Mouse (Mus musculus): ENCODE data around the gene Ppfia3.

Gene Ppfia3

DNA sequence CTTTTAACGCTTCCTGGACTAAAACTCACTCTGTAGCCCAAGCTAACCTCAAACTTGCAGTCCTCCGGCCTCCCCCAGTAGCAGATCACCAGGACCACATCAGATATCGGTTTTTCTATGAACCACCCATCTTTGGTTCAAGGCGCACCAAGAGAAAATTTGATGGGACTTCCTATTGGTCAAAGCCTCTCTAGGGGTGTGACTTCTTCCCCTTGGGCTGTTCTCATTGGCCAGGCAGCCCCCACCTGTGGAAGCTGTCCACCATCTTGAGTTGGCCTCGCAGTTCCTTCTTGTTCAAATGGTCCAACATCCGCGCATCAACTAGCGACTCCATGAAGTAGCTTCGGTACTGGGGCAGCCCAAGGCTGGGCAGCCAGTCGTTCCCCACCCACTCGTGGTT, 24.7 kb downstream of the Ppfia3 start:
- no peak for DNase-seq

DNA sequence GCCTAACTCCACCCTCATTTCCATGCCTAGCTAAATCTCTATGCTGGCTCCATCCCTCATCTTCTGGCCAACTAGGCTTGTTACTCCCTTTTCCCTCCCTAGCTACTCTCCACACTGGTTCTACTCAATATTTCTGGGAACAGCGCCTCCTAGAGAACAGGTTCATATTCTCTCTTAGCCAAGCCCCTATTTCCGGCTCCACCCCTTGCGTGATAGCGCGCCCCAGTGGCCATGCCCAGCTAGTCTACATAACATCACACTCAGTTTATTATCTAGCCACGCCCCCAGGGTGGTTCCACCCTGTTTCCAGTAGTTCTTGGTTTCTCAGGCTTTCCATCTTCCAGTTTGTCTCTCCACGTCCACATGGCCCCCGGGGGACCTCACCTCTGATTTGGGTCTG, 25.5 kb downstream of the Ppfia3 start:
- peak; percentile 85 to 92 for DNase-seq

DNA sequence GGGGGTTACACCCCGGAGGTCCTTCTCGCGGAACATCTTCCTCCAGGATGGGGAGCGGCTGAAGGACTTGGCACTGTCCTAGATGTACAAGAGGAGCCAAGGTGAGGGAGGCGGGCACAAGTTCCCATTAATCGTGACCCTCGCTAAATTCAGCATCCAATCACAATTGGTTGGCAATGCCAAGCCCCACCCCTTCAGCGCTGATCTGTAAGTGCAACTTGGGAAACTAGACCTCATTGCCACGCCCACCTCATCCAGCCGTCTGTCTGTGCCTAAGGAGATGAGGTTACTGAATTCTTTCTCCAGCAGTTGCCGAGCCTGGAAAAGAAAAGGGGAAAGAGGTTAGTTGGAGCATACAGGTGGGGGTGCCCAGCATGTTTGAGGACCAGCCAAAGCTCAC, 26.1 kb downstream of the Ppfia3 start:
- peak; percentile 71 to 77 for DNase-seq

DNA sequence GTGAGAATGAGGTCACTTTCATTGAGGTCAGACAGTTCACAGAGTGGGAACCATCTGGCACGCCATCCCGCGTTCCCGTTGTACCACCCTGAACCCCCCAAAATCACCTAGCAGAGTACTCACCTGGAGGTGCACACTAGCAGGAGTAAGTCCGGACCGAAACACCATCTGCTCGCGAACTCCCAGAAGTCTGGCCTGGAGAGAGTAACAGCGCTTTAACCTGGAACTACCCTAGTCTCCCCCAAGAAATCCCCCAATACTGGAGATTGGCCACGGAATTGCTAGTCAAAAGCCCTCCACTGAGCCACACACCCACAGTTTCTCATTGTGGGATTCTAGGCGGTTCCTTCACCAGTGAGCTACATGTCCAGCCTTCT, 26.8 kb downstream of the Ppfia3 start:
- DNase-seq, result no peak

DNA sequence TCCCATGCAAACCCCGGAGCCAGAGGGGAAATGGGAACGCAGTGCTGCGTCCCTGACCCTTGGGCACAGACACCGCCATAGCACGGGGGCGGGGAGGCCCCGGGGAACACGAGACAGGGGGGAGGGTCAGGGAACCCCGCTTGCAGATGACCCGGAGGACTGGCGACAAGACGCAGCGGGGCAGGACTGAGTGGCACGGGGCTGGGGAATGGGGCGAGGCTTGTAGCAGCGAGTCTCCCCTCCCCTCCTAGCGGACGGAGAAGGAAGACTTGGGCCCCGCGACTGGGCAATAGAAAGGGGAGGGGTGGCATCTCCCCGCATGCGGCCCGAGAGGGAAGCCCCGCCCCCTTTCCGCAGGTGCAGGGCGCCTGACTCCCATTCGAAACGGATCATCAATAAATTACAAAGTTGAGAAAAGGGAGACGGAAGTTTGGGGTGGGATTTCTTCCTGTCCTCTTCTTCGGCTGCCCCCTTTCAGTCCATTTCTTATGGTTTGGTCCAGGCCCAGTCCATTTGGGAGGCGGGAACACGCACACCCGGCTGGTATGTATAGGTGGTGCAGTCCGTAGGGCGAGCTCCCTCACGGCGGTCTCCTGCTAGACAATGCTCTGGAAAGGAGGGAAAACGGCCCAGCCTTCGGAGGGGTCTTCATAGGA, 27.3 kb downstream of the Ppfia3 start:
- DNase-seq, result peak; percentile 85 to 86

DNA sequence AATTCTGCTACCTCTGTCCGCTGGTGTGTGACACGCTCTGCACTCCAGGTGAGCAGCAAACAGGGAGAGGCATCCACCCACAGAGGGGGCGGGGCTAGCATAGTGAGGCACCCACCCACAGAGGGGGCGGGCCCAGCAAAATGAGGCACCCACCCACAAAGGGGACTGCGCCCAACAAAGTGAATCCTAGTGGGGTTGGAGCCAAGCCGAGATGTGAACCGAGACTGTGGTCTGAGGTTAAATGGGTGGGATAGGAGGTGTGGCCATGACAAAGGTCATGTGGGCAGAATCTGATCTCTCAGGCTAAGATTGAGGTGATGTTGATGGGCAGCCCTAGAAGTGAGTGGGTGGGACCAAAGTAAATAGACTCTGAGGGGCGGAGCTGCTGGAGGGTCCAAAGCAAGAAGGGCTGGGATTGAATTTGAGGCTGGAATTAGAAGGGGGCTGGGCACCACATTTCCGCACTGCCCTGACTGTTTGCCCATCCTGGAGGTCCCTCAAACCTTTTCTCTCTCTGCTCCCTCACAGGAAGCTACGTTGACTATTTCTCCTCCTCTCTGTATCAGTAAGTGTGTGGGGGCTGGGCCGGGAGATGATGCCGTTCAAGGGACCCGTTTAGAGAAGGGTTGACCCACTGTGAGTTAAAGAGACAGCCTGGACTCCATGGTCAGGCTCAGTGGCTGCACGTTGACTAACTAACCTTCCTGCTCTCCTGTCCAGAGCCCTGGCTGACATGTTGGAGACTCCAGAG, 28.5 kb downstream of the Ppfia3 start:
- peak; percentile 64 to 75 for DNase-seq

DNA sequence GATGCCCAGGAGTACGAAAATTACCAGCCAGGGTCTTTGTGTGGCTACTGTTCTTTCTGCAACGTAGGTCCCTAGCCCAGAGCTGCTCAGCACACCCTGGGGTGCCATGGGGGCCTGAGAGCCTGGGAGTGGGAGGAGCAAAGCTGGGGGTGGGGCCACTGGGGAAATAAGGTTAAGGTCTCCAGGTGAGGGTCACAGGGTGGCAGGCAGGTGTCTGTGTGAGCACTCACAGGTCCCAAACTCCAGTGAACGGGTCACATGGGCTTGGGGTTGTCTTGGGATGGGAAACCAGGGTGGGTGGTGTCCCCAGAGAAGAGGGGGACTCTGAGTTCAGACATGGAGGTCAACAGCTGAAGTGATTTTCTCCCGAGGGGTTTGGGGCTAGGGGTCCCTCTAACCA, 29.4 kb downstream of the Ppfia3 start:
- DNase-seq, result no peak

DNA sequence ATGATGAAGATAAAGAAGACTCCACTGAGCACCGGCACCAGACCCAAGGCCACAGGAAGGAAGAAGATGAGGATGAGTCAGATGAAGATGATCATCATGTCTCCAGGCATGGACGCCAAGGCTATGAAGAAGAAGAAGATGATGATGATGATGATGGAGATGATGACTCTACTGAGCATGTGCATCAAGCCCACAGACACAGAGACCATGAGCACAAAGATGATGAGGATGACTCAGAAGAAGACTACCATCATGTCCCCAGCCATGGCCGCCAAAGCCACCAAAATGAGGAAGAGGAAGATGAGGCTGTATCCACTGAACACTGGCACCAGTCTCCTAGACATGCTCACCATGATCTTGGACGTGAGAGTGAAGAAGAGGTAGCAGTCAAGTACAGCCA, 30.5 kb downstream of the Ppfia3 start:
- no peak for DNase-seq

DNA sequence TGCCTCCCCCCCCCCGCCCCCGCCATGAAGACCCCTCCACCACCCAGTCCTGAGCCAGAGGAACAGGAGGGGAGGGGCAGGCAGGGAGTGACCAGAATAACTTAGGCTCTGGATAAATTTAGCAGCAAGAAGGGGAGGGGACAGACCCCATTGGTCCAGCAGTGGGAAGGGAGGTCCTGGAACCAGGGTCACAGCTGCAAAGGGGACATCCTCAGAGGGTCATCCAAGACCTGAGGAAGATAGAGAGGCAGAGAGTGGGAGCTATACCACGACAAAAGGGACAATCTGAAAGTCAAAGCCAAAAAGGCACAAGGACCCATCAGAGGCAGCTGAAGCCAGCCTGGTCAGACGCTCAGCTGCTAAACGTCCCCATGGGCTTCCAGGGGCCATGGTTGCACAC, 31.8 kb downstream of the Ppfia3 start, which contains the start of gene Hrc:
Hrc (plus strand) TSS at position 235 of the 400 bp plus-strand sequence.
- DNase-seq, result no peak

DNA sequence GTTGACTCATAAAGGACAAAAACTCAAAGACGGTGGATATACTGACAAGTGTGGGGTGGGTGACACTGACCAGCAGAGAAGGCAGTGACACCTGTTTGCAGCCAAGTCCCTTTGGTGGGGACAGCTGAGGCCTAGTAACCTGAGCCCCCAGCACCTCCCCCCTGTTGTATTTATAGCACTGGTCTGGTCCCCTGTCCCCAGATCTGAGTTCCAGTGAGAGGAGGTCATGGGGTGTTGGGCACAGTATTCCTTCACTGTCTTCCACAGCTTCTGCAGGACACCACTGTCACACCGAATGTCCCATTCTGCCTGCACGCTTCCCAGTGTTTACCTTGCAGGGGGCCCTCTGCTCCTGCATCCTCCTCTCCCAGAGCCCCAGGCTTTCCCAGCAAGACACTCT, 32.2 kb downstream of the Ppfia3 start:
- DNase-seq, result no peak

DNA sequence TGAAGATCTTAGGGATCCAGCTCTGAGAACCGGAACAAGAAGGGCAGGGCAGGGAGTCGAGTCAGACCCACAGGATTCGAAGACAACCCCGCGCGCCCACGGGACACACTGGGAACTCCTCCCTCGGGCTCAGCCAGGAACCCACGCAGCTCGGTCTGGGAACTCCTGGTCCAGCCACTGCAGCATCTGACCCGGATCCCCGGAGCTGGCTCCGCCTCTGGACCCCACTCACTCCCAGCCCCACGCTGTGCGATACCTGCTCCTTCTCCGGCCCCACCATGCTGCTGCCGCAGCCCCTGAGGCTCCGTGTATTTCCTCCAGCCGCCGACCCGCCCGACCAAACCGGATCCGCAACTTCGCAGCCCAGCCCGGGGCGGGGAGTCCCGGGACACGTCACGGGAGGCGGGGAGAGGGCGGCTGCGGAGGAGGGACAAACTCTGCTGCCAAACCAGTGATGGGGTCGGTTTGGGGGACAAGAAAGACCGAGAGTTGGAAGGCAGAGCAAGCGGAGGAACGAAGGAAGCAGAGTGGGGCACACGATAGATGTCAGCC, 33.3 kb downstream of the Ppfia3 start, which contains the start of gene Trpm4:
Trpm4 (minus strand) TSS at position 350 of the 552 bp plus-strand sequence.
- DNase-seq, result peak; percentile 93

DNA sequence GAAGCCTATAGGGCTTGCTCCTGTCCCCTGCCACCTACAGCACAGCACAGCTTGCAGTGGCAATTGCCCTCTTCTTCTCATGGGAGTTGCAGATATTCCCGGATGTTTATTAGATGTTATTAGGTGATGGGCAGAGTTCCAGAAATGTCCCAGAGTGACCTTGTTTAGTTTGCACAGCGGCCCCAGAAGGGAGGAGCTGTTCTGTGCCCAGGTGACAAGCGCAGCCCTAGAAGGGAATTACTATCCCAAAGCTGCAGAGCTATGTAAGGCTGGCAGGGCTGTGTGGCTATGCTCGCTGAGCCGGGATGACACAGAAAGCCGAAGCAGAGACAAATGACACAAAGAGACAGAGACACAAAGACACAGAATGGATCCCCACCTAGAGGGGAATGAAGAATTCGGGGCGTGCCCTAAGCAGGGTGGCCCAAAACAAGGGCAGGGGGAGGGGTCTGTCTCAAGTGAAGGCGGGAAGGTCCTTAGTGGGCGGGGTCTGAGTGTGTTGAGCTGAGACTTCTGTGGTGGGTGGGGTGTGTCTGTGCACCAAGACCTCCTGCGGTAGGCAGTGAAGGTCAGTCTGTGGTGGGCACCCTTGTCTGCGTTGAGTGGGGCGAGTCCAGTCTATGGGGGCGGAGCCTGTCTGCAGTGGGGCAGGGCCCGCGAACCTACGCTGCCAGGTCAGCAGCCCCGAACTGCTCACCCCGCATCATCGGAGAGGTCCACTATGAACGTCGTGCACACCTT, 34.0 kb downstream of the Ppfia3 start:
- DNase-seq, result peak; percentile 72 to 73

DNA sequence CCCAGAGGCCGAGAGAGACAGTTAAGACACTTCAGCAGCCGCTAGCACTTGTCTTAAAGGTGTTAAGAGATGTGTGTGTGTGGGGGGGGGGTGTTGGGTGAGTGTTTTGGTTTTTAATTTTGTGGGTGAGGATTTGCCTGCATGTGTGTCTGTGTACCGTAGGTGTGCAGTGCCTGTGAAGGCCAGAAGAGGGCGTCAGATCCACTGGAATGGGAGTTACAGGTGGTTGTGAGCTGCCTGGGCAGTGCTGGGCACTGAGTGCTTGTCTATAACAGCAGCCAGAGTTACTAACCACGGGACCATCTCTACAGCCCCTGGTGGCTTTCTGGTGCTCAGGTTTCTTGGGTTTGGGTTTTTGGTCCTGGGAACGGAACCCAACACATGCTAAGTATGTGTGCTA, 35.3 kb downstream of the Ppfia3 start:
- DNase-seq, result no peak

DNA sequence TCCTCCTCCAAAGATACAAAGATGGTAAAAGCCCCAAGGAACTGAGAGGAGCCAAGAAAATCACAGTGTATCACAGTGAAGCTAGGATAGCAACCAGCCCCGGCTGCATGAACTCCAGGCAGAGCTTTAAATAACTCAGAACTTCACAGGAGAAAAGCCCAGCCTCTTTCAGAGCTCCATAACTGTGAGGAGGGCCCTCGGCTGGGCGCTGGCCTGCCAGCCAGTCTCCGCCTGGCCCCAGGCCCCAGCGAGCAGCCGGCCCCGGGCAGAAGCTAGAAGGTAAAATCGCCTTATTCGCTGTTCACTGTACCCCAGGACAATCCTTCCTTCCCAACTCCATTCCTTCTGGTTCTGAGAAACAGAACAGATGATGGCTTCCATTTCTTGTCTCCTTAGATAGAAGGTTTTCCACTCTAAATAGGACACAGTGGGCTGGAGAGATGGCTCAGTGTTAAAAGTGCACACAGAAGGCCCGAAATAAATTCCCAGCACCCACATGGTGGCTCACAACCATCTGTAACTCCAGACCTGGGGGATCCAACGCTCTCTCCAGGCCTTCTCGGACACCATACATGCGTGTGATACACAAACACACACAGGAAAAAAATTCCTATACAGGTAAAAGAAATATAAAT, 37.9 kb downstream of the Ppfia3 start:
- DNase-seq, result no peak

DNA sequence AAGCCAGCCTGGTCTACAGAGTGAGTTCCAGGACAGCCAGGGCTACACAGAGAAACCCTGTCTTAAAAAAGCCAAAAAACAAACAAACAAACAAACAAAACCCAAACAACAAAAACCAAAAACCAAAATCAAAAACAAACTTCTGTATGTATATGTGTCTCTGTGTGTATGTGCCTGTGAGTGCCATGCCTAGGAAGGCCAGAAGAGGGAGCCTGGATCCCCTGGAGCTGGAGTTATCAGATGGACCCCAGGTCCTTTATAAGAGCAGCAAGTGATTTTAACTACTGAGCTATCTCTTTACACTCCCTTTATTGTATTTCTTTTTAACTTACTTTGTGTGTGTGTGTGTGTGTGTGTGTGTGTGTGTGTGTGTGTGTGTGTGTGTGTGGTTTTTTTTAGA, 41.0 kb downstream of the Ppfia3 start:
- DNase-seq, result no peak

DNA sequence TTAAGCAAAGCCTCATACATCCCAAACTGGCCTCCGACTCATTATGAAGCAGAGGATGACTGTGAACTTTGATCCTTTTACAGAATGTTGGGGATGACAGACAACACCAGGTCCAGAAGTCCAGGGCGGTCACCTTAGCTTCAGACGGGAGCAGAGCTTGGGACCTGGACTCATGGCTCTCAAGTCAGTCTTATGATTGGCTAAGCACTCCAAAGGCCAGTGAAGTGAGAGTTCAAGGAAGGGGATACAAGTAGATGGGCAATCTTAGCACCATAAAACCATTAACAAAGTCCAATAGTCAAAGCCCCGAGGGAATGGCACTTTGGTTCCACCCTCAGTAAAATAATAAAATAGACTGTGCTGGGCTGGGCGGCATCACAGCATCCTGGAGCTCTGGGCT, 43.8 kb downstream of the Ppfia3 start:
- DNase-seq, result no peak

DNA sequence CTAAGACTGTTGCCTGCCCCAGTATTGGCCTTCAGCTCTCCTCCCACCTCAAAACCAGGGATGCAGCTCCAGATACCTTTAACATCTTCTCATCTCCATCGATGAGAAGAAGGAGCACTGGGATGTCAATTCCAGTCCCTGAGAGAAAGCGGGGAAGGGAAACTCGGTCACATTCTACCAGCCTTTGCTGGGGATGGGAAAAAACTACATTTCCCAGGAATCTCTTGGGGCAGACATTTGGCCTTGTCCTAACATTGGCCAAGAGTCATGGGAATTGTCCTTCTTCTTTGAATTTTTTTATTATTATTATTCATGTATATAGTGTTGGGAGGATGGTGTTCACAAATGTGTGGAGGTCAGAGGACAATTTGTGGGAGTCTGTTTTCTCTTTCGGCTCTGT, 44.6 kb downstream of the Ppfia3 start:
- no peak for DNase-seq

DNA sequence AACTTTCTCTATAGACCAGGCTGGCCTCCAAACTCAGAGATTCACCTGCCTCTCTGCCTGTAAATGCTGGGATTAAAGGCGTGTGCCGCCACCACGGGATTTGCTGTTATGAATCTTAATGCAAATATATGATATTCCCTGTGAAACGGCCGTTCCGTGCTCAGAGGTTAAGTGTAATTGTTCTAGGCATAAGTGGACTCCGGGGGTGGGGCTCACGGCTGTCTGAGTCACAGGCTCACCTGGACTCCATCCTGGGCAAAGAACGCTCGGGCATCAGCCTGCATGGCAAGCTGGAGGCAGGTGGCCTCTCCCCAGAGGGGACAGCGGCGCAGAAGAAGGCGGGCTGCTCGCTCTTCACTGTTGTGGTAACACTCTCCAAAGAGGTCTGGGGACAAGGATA, 50.3 kb downstream of the Ppfia3 start:
- DNase-seq, result peak in 1 of 2 experiments; percentile 21

DNA sequence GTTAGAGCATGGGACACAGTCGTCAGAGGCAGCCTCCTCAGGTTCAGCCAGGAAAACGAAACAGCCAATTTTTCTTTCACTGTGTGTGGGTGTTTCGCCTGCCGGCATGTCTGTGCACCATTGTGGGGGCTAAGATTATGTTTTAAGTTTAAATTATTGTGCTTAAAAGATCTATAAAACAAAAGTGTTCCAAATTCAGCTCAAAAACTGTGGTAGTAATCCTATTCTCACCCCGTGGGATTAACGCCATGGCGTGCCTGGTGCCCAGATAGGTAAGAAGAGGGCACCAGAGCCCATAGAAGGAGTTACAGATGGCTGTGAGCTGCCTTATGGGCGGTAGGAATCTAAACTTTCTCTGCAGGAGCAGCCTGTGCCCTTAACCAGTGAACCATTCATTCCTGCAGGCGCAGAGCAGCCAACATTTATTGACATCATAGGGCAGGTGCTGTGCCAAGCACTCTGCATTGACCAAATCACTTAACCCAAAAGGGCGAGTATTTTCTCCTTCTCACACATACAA, 51.6 kb downstream of the Ppfia3 start:
- DNase-seq, result no peak

DNA sequence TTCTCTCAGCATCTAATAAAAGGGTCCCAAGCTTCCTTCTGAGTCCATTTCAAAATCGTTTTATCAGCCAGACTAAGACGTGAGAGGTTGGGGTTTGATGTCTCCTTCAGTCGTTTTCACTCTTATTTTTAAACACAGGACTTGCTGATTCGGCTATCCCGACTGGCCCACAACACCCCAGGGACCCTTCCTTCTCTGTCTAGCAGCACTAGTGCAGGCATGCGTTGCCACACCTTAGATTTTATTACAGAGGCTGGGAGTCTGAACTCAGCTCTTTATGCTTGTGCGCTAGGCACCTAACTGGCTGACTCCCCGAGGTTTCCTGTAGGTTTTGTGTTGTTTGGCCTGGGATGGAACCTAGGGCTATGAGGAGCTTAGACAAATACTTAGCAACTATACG, 53.3 kb downstream of the Ppfia3 start:
- DNase-seq, result no peak

DNA sequence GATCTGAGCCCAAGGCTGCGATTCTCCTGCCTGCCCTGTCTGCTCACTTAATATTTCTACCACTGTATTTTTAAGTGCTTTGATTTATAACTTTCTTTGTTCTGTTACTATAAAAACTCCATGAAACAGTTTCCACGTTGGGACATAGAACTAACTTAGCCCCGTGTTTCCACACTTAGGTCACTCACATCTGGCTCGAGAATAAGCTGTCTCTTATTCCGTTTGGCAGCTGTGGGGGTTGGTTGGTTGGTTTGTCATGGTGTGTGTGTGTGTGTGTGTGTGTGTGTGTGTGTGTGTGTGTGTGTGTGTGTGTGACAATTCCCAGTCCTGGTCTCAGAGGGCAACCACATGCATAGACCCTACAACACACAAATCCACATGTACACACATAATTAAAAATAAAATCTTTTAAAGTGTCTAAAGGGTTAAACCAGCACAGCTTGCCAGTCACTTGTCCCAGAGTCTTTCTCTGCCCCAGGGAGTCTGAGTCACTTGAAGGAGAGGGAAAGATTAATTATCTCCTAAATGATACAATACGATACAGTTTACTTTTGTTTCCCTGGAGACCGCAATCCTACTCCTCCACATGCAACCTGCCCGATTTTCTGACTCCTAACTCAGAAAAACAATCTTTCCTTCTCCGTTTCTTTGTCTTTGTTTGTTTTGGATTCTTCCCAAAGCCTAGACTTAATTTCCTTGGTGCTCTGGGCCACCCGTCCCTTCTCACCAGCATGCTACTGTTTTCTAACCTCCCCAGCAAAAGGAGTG, 53.9 kb downstream of the Ppfia3 start:
- DNase-seq, result no peak

DNA sequence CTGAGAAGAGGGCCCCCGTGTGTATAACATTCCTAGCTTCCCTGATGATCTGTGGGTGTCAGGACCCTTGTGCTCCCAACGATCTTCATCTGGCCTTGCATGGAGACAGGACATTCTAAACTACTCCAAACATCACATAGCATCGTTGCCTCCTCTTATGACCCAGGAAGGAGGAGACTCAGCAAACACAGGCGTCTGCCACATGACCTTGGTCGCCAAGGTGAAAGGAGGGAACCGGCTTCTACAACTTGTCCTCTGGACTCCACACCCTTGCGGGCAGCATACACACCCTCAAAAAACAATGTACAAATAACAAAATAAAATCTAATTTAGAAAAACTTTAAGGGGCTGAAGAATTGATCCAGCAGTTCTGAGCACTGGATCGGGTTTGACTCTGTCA, 54.8 kb downstream of the Ppfia3 start:
- no peak for DNase-seq
